Mouse (Mus musculus) liver, embryonic 16.5 days (tissue): ENCODE results near the gene Pold2. TPM values are rescaled to one million over a fixed set of nuclear protein-coding genes. Genes with fewer than 3 reads are reported as not detected.

Experiments used
- ATAC-seq: fragments of 200-750 bp; cut with Nextera tagmentation; 2 replicates; pipeline ENCODE4 v1.8.0; 2017; ENCODE audit warnings: low read depth, mild to moderate bottlenecking, moderate number of reproducible peaks, moderate library complexity
- H3K27ac ChIP-seq: fragments of 300-500 bp; sonication (generic); 2 replicates; pipeline ENCODE4 v1.5.1; 2014; ENCODE audit warnings: mild to moderate bottlenecking, low read length
- H3K27me3 ChIP-seq: fragments of 300-500 bp; sonication (generic); 2 replicates; pipeline ENCODE4 v1.6.1; 2014; ENCODE audit warnings: low read depth, low read length, mixed read lengths; ENCODE audit not compliant: control insufficient read depth, insufficient read depth
- H3K36me3 ChIP-seq: fragments of 300-500 bp; sonication (generic); 2 replicates; pipeline ENCODE4 v1.6.1; 2014; ENCODE audit warnings: mild to moderate bottlenecking; ENCODE audit not compliant: control insufficient read depth, insufficient read depth
- H3K4me1 ChIP-seq: fragments of 300-500 bp; sonication (generic); 2 replicates; pipeline ENCODE4 v1.6.1; 2014; ENCODE audit warnings: low read depth, low read length, mixed read lengths; ENCODE audit not compliant: control insufficient read depth
- H3K4me2 ChIP-seq: fragments of 300-500 bp; sonication (generic); 2 replicates; pipeline ENCODE4 v1.6.1; 2014; ENCODE audit warnings: low read depth, low read length, mixed read lengths
- H3K4me3 ChIP-seq: fragments of 300-500 bp; sonication (generic); 2 replicates; pipeline ENCODE4 v1.5.1; 2014; ENCODE audit warnings: low read depth, mild to moderate bottlenecking, low read length
- H3K9ac ChIP-seq: fragments of 300-500 bp; sonication (generic); 2 replicates; pipeline ENCODE4 v1.6.1; 2014; ENCODE audit warnings: low read depth, low read length
- H3K9me3 ChIP-seq: fragments of 300-500 bp; sonication (generic); replicated peaks from 2 replicates; pipeline ENCODE4 v1.6.1; 2016; ENCODE audit warnings: low read length; ENCODE audit not compliant: control insufficient read depth
- WGBS: fragments of 180-500 bp; shearing (Covaris S2); extraction: QIAGEN DNeasy Blood & Tissue Kit; methylation state at CpG from one replicate; pipeline ENCODE4 v1.1.7; 2014; ENCODE audit not compliant: insufficient replicate concordance; 5-methylcytosine and 5-hydroxymethylcytosine counted together
- polyA plus RNA-seq: library from polyadenylated mRNA; unstranded; fragments of >200 nt; fragmentation: Nextera tagmentation; extraction: Ambion mirVana; gene quantifications from 2 replicates; pipeline ENCODE4 v1.2.1, GENCODE M21; 2015

Pold2 gene
- polyA plus RNA-seq, 1 experiment from 2014 or later: 51.8 TPM

DNA sequence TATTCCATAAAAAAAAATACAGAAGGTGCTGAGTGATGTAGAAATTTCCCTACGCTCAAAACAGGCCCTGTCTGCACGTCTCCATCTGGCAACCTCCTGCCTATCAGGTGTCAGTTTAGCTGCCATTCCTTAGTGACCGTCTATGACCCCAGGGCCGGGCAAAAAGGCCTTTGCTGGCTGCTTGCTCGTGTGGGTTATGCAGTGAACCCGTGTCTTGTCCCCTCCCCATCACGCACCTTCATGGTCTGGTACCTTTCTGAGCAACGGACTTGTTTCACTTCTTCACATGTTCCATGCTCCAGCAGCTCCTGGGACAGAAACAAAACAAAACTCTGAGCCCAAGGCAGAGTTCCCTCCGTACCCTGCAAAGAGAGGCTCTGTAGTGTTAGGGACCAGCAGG lies 43.6 kb downstream of the Pold2 start:
- Histone ChIP-seq H3K27ac (no peak overlapping the region), H3K9me3 (no peaks in the 10 kb centered on the region), H3K27me3 (no peaks in the 10 kb centered on the region), H3K4me3 (no peak overlapping the region), H3K4me2 (no peak overlapping the region), H3K9ac (no peak overlapping the region), H3K4me1 (peaks cover 6% of the 10 kb centered on the region; the same call in 1 of the 2 replicates), H3K36me3 (no peaks in the 10 kb centered on the region; the same call in none of the 2 replicates)
- WGBS: 74% methylated on average over 9 of the region's 9 CpGs
- no peak for ATAC-seq

DNA sequence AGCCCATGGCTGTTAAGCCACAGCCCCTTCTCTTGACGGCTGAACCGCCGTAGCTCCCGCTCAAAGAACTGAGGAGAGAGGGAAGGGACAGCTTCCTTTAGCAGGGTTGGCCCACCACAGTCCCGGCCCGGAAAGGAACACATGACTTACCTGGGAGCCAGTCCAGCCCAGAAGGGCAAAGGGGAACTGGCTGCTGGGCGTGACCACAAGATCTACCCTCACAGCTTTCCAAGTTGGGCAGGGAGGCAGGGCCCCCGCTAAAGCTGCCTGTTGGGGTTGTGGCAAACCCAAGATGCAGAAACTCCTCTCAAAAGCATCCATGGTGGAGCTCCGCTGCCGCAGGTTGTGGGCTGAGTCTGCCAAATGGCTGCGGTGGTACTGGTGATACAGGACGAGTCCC lies 48.8 kb downstream of the Pold2 start:
- Histone ChIP-seq H3K27ac (no peak overlapping the region), H3K4me3 (no peak overlapping the region), H3K36me3 (no peaks in the 10 kb centered on the region; the same call in 1 of the 2 replicates), H3K4me1 (peaks cover 2% of the 10 kb centered on the region; the same call in 1 of the 2 replicates), H3K27me3 (no peaks in the 10 kb centered on the region), H3K4me2 (no peak overlapping the region), H3K9ac (no peak overlapping the region), H3K9me3 (no peaks in the 10 kb centered on the region)
- no peak for ATAC-seq
- WGBS: 67% methylated on average over 12 of the region's 12 CpGs

DNA sequence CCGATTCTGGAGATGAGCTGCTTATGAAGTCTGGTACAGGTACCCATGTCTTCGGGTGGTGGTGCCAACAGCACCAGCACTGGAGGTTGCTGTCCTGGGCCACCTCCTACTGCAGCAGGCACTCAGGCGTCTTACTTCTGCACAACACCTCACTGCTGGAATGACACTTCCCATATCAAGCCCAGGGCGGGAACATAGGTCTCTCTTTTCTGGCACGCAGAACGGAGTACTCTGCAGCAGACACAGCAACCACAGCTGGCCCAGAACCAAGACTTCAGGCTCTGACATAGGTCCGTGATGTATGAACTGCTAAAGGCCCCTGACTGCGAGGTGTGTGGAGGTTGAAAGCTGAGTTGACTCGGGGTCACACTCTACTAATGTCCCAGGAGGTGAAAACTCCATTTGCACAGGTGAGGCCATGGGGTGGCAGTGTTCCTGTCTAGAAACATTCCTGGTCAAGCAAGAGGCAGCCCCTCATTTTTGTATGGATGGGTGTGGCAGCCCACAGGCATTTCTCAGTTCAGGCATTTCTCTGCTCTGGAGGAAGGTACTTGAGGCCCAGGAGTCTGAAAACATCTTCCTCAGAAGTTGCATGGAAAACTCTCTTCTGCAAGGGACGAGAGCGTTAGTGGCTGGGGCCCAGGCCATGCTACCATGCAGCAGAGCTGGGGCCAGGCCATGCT lies 49.4 kb downstream of the Pold2 start:
- H3K4me2 ChIP-seq: no peak overlapping the region
- H3K27ac ChIP-seq: no peak overlapping the region
- H3K36me3 ChIP-seq: no peaks in the 10 kb centered on the region; the same call in 1 of the 2 replicates
- no peaks in the 10 kb centered on the region for H3K9me3 ChIP-seq
- no peaks in the 10 kb centered on the region for H3K27me3 ChIP-seq
- 73% methylated on average over 11 of the region's 11 CpGs for WGBS
- peaks cover 2% of the 10 kb centered on the region; the same call in 1 of the 2 replicates for H3K4me1 ChIP-seq
- ATAC-seq: no peak
- H3K4me3 ChIP-seq: no peak overlapping the region
- H3K9ac ChIP-seq: no peak overlapping the region

DNA sequence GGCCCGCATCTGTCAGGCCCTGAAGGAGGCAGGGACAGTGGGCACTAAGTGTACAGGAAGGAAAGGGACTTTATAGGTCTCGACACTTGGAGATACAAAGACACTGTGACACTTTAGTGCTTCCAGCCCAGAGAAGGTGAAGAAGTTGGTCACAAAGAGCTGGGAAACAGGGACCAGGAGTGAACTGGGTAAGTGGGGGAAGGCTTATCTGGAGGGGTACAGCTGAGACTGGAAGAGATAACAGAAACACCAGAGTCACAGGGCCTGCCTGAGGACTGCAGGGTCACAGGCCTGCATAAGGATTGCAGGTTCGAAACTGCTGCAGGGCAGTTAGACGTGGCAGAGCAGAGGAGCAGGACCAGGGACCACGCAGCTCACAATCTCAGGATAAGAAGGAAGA lies 50.2 kb downstream of the Pold2 start:
- no peak for ATAC-seq
- Histone ChIP-seq H3K4me3 (no peak overlapping the region), H3K4me1 (peaks cover 2% of the 10 kb centered on the region; the same call in 1 of the 2 replicates), H3K27ac (no peak overlapping the region), H3K9me3 (no peaks in the 10 kb centered on the region), H3K36me3 (no peaks in the 10 kb centered on the region; the same call in 1 of the 2 replicates), H3K27me3 (no peaks in the 10 kb centered on the region), H3K9ac (no peak overlapping the region), H3K4me2 (no peak overlapping the region)
- whole genome bisulfite sequencing: 62% methylated on average over 5 of the region's 5 CpGs

DNA sequence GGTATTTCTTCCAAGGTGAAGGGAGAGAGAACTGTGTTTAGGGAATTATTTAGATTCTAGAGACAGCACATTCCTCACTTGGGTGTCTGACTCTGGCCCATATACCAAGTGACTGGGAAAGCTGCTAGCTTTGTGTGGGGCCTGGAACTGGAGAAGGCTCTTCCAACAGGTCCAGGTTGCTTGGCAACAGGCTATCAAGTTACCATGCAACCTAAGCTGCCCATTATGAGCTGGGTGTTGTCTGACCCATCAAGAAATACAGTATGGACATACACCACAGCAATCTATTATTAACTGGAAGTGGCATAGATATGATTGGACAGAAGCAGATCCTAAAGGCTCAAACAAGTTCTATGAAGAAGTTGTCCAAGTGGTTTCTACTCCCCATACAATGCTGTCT lies 52.7 kb downstream of the Pold2 start:
- Histone ChIP-seq H3K9me3 (no peaks in the 10 kb centered on the region), H3K4me3 (no peak overlapping the region), H3K9ac (no peak overlapping the region), H3K27ac (no peak overlapping the region), H3K4me1 (peaks cover 2% of the 10 kb centered on the region; the same call in 1 of the 2 replicates), H3K36me3 (no peaks in the 10 kb centered on the region), H3K4me2 (no peak overlapping the region), H3K27me3 (no peaks in the 10 kb centered on the region)
- no peak for ATAC-seq

Other genes starting within 250 kb of the Pold2 start
- gene Mrps24, start 162.6 kb downstream of the Pold2 start, polyA plus RNA-seq: 85.2 and 88.3 TPM in 2 replicates
- 8.4 and 9.4 TPM in 2 replicates for gene Urgcp, start 115.9 kb downstream of the Pold2 start, polyA plus RNA-seq
- 43.5 and 43.9 TPM in 2 replicates for gene Dbnl, start 89.8 kb downstream of the Pold2 start, polyA plus RNA-seq
- gene Pgam2, start 74.6 kb downstream of the Pold2 start, polyA plus RNA-seq: 7.7 and 15.3 TPM in 2 replicates
- gene Polm, start 40.3 kb downstream of the Pold2 start, polyA plus RNA-seq: 1.9 and 2.0 TPM in 2 replicates
- gene Aebp1, start 16.3 kb downstream of the Pold2 start, polyA plus RNA-seq: 8.3 and 9.7 TPM in 2 replicates
- 4.3 and 4.8 TPM in 2 replicates for gene Myl7, start 20.5 kb upstream of the Pold2 start, polyA plus RNA-seq
- gene Gck, start 71.8 kb upstream of the Pold2 start, polyA plus RNA-seq: 0.48 and 0.57 TPM in 2 replicates
- 16.8 and 17.7 TPM in 2 replicates for gene Ykt6, start 77.4 kb upstream of the Pold2 start, polyA plus RNA-seq
- 1.1 and 1.4 TPM in 2 replicates for gene Camk2b, start 188.1 kb upstream of the Pold2 start, polyA plus RNA-seq